Mouse (Mus musculus): ENCODE measurements at regions not wholly inside any gene's neighbourhood (a gene's known extent, or its start where the extent isn't known, plus 50 kb on each side); places are given as distances from the start of the nearest gene placed in this dataset.
A peak's percentile ranks its signal among the peaks of the same experiment; 100 is the strongest.

DNA sequence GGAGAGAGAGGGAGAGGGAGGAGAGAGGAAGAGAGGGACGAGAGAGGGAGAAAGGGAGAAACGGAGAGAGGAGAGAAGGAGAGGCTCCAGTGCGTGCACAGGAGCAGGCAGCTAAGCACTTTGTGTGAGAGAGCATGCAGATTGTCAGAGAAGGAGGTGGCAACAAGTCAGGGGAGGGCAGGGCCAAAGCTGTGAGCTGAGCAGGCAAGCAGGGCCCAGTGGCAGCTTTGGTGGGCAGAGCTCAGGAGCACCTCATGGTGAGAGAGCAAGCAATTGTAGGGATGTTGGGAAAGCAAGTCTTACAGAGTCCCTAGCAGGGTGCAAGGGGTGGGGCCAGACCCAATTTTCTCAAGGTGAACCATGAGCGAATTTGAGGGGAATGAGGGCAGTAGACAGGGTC is 234.3 kb upstream of the Hey2 start:
- H3K9ac ChIP-seq (replicated peaks; ENCODE audit: low read depth) = no peak overlapping the region
- no peaks in the 10 kb centered on the region for H3K9me3 ChIP-seq (ENCODE audit: low read length)
- ATAC-seq = no peak
- 26% methylated on average over 4 of the region's 4 CpGs for WGBS
- H3K27ac ChIP-seq (ENCODE audit: low read length) = no peak overlapping the region
- no peaks in the 10 kb centered on the region for H3K27me3 ChIP-seq (replicated peaks; ENCODE audit: insufficient read depth, low read length)
- no peak overlapping the region for H3K4me3 ChIP-seq (ENCODE audit: low read depth, low read length)
- peak overlapping the region; percentile 27 for H3K4me2 ChIP-seq (replicated peaks; ENCODE audit: low read depth, low read length)
- H3K36me3 ChIP-seq (ENCODE audit: insufficient read depth, low read length) = no peaks in the 10 kb centered on the region
- TF ChIP-seq CTCF (IDR thresholded peaks at IDR 0.05) (no peak), EP300 (IDR thresholded peaks at IDR 0.05) (no peak)
- H3K4me1 ChIP-seq (ENCODE audit: insufficient read depth, low read depth, low read length) = no peaks in the 10 kb centered on the region
- no peak for DNase-seq (ENCODE audit: low spot score)

DNA sequence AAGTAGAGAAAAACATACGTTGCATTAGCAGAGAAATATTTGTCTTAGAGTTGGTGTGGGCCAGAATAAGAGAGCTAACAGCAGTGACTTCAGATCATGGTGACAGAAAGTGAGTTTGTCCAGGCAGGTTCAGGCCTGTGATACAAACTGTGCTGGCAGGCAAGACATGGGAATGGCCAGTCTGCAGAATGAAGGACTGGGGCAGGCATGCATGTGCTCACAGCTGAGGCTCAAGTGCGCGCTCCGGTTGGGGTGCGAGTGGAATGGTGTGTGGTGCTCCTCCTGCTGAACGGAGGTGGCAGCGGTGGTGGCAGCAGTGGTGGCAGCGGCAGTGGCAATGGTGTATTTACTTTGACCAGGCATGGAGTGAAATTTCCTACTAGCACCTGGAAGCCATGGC is 233.8 kb upstream of the Hey2 start:
- no peaks in the 10 kb centered on the region for H3K9me3 ChIP-seq (ENCODE audit: low read length)
- no peak overlapping the region for H3K9ac ChIP-seq (replicated peaks; ENCODE audit: low read depth)
- no peaks in the 10 kb centered on the region for H3K27me3 ChIP-seq (replicated peaks; ENCODE audit: insufficient read depth, low read length)
- DNase-seq (ENCODE audit: low spot score) = no peak
- H3K36me3 ChIP-seq (ENCODE audit: insufficient read depth, low read length) = no peaks in the 10 kb centered on the region
- H3K4me2 ChIP-seq (replicated peaks; ENCODE audit: low read depth, low read length) = peak overlapping the region; percentile 27; the same call in 1 of the 2 replicates
- no peak for TF ChIP-seq EP300 (IDR thresholded peaks at IDR 0.05)
- TF ChIP-seq CTCF (IDR thresholded peaks at IDR 0.05) = no peak
- no peaks in the 10 kb centered on the region for H3K4me1 ChIP-seq (ENCODE audit: insufficient read depth, low read depth, low read length)
- 38% methylated on average over 8 of the region's 8 CpGs for WGBS
- no peak for ATAC-seq
- H3K4me3 ChIP-seq (ENCODE audit: low read depth, low read length) = no peak overlapping the region
- no peak overlapping the region for H3K27ac ChIP-seq (ENCODE audit: low read length)

DNA sequence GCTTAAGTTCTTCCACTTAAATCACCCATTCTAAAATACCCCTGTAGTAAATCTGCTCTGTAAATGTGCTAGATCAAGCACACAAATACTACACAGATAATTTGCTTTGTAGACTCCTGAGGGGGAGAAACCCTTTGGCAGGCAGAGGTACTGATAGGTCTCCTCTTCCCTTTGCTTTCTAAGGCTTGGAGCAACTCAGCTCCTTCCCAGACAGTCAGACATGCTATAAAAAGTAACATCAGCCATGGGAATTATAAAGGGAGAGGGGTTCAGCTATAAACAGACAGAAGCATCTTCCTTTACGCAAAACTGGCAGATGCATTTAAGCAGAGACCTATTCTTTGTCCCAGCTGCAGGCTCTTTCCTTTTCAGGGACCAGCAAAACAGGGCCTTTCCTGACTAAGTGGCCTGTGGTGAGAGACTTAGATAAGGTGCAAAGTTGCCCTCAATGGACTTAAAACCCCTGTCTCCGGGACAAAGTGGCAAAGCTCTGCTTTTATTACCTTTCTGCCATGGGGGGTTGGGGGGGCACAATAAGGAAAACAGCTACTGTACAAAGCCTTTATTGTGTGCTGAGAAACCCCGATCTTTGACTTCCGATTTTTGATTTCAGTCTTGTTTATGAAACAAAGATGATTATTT is 231.5 kb upstream of the Hey2 start:
- no peak overlapping the region for H3K4me3 ChIP-seq (ENCODE audit: low read depth, low read length)
- WGBS = 50% methylated on average over 4 of the region's 4 CpGs
- H3K4me2 ChIP-seq (replicated peaks; ENCODE audit: low read depth, low read length) = no peak overlapping the region
- no peaks in the 10 kb centered on the region for H3K4me1 ChIP-seq (ENCODE audit: insufficient read depth, low read depth, low read length)
- no peak for TF ChIP-seq EP300 (IDR thresholded peaks at IDR 0.05)
- no peak for TF ChIP-seq CTCF (IDR thresholded peaks at IDR 0.05)
- H3K36me3 ChIP-seq (ENCODE audit: insufficient read depth, low read length) = no peaks in the 10 kb centered on the region
- ATAC-seq (no peak), DNase-seq (ENCODE audit: low spot score) (no peak)
- no peak overlapping the region for H3K9ac ChIP-seq (replicated peaks; ENCODE audit: low read depth)
- H3K27me3 ChIP-seq (replicated peaks; ENCODE audit: insufficient read depth, low read length) = no peaks in the 10 kb centered on the region
- no peak overlapping the region for H3K27ac ChIP-seq (ENCODE audit: low read length)
- no peaks in the 10 kb centered on the region for H3K9me3 ChIP-seq (ENCODE audit: low read length)

DNA sequence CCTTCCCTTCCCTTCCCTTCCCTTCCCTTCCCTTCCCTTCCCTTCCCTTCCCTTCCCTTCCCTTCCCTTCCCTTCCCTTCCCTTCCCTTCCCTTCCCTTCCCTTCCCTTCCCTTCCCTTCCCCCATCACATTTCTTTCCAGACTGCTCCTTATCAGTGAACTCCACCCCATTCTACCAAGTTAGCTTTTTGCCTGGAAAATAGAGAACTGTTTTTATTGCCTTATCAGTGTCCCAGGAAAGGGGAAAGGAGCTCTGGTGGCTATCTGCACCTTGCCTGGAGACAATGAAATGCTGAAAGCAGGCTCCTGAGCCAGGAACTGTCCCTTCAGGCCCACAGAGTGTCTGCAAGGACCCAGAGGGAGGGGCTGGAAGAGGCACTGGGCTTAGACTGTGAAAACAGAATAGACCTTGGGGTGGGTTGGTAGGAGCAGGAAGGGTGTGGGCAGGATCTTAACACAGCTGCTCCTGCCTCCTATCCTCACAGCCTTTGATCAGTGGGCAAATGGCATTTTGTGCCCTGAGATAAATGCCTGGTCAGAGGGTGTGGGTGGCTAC is 226.1 kb upstream of the Hey2 start:
- Histone ChIP-seq H3K36me3 (ENCODE audit: insufficient read depth, low read length) (no peaks in the 10 kb centered on the region), H3K27me3 (replicated peaks; ENCODE audit: insufficient read depth, low read length) (no peaks in the 10 kb centered on the region), H3K4me2 (replicated peaks; ENCODE audit: low read depth, low read length) (no peak overlapping the region), H3K27ac (ENCODE audit: low read length) (no peak overlapping the region), H3K9me3 (ENCODE audit: low read length) (no peaks in the 10 kb centered on the region), H3K4me1 (ENCODE audit: insufficient read depth, low read depth, low read length) (no peaks in the 10 kb centered on the region), H3K4me3 (ENCODE audit: low read depth, low read length) (no peak overlapping the region), H3K9ac (replicated peaks; ENCODE audit: low read depth) (no peak overlapping the region)
- TF ChIP-seq CTCF (IDR thresholded peaks at IDR 0.05) (no peak), EP300 (IDR thresholded peaks at IDR 0.05) (no peak)
- ATAC-seq (no peak), DNase-seq (ENCODE audit: low spot score) (no peak)

DNA sequence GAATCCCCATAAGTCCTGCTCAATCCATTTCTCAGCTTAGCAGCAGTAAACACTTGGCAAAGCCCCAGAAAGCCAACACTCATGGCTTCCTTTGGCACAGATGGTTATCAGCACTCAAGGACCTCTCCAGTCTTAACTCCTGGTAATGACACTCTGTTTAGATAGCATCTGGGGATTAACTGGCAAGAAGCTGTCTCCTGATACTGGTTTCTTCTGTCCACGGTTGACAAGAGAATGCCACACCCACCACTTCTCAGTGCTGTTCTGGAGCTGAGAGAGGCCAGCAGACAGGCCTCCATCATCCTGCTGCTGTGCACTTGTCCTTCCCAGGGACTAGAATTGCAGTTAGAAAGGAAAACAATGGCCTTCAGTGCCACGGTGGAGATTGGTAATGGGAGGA is 220.1 kb upstream of the Hey2 start:
- Histone ChIP-seq H3K9ac (replicated peaks; ENCODE audit: low read depth) (no peak overlapping the region), H3K4me1 (ENCODE audit: insufficient read depth, low read depth, low read length) (no peaks in the 10 kb centered on the region), H3K27me3 (replicated peaks; ENCODE audit: insufficient read depth, low read length) (no peaks in the 10 kb centered on the region), H3K9me3 (ENCODE audit: low read length) (no peaks in the 10 kb centered on the region), H3K36me3 (ENCODE audit: insufficient read depth, low read length) (no peaks in the 10 kb centered on the region), H3K4me3 (ENCODE audit: low read depth, low read length) (no peak overlapping the region), H3K4me2 (replicated peaks; ENCODE audit: low read depth, low read length) (no peak overlapping the region), H3K27ac (ENCODE audit: low read length) (no peak overlapping the region)
- 7% methylated on average over 2 of the region's 2 CpGs for WGBS
- DNase-seq (ENCODE audit: low spot score) (peak; percentile 15), ATAC-seq (no peak)
- TF ChIP-seq EP300 (IDR thresholded peaks at IDR 0.05) (no peak), CTCF (IDR thresholded peaks at IDR 0.05) (no peak)

DNA sequence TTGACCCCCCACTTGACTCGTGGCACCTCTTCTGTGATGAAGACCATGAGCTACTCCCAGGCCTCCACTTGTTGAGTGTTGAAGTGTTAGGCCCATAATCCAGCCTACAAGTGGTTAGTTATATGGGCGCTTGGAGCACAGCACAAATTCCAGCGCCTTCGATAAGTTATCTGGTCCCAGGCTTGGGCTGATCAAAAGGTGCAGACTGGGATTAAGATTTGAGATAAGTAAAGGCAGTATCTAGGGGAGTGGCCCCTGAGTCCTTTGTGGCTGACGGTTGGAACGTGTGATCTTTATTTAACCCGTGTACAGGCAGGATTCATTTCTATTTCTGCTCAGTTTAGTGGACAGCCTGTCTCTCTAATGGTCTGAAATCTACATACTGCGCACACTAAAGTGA is 210.7 kb upstream of the Hey2 start:
- Histone ChIP-seq H3K27me3 (replicated peaks; ENCODE audit: insufficient read depth, low read length) (no peaks in the 10 kb centered on the region), H3K4me2 (replicated peaks; ENCODE audit: low read depth, low read length) (no peak overlapping the region), H3K4me3 (ENCODE audit: low read depth, low read length) (no peak overlapping the region), H3K36me3 (ENCODE audit: insufficient read depth, low read length) (no peaks in the 10 kb centered on the region), H3K9ac (replicated peaks; ENCODE audit: low read depth) (no peak overlapping the region), H3K27ac (ENCODE audit: low read length) (no peak overlapping the region), H3K9me3 (ENCODE audit: low read length) (no peaks in the 10 kb centered on the region), H3K4me1 (ENCODE audit: insufficient read depth, low read depth, low read length) (no peaks in the 10 kb centered on the region)
- ATAC-seq = no peak
- WGBS = 75% methylated on average over 8 of the region's 8 CpGs
- DNase-seq (ENCODE audit: low spot score) = no peak
- no peak for TF ChIP-seq CTCF (IDR thresholded peaks at IDR 0.05)
- TF ChIP-seq EP300 (IDR thresholded peaks at IDR 0.05) = no peak

DNA sequence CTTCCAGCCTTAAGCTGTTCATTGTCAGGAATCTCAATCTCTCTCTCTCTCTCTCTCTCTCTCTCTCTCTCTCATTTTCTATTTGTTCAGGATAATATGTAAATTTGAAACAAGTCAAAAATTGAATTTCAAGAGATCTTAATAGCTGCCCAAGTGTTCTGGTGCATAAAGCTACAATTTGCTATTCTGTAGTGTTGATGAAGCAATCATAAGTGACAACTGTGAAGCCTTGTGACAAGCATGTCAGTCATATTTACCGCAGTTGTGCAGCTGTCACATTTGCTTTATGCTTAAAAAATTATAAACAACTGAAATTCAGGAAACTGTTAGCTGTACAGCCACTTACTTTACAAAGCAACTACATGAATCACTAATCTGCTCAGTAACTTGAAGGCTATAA is 208.6 kb upstream of the Hey2 start:
- 50% methylated on average over 1 of the region's 1 CpGs for WGBS
- H3K36me3 ChIP-seq (ENCODE audit: insufficient read depth, low read length) = no peaks in the 10 kb centered on the region
- H3K9me3 ChIP-seq (ENCODE audit: low read length) = no peaks in the 10 kb centered on the region
- no peaks in the 10 kb centered on the region for H3K27me3 ChIP-seq (replicated peaks; ENCODE audit: insufficient read depth, low read length)
- ATAC-seq (no peak), DNase-seq (ENCODE audit: low spot score) (no peak)
- no peaks in the 10 kb centered on the region for H3K4me1 ChIP-seq (ENCODE audit: insufficient read depth, low read depth, low read length)
- no peak overlapping the region for H3K27ac ChIP-seq (ENCODE audit: low read length)
- H3K4me3 ChIP-seq (ENCODE audit: low read depth, low read length) = no peak overlapping the region
- H3K9ac ChIP-seq (replicated peaks; ENCODE audit: low read depth) = no peak overlapping the region
- TF ChIP-seq CTCF (IDR thresholded peaks at IDR 0.05) (no peak), EP300 (IDR thresholded peaks at IDR 0.05) (no peak)
- H3K4me2 ChIP-seq (replicated peaks; ENCODE audit: low read depth, low read length) = no peak overlapping the region
